Mouse (Mus musculus) liver, embryonic 14.5 days (tissue): ENCODE results near the gene Ppp1r13l. TPM values are rescaled to one million over a fixed set of nuclear protein-coding genes. Genes with fewer than 3 reads are reported as not detected.
A peak's percentile ranks its signal among the peaks of the same experiment; 100 is the strongest.

Experiments
- ATAC-seq: fragments of 200-750 bp; cut with Nextera tagmentation; 2 replicates; pipeline ENCODE4 v1.8.0; 2017; ENCODE audit warnings: moderate number of reproducible peaks, mild to moderate bottlenecking, moderate library complexity; ENCODE audit not compliant: insufficient read depth
- DNase-seq, 3 experiments: peaks; one replicate each; pipeline ENCODE4 v3.0.0-alpha.2; 2012 to 2013; ENCODE audit warnings: low read depth in 3 of 3, low spot score in 3 of 3
- H3K27ac ChIP-seq: fragments of 300-500 bp; sonication (generic); 2 replicates; pipeline ENCODE4 v1.5.1; 2014; ENCODE audit warnings: moderate library complexity, mild to moderate bottlenecking, control low read depth, inconsistent platforms
- H3K27me3 ChIP-seq: fragments of 300-500 bp; sonication (generic); 2 replicates; pipeline ENCODE4 v1.6.1; 2014; ENCODE audit warnings: mild to moderate bottlenecking, low read length, moderate library complexity; ENCODE audit not compliant: control insufficient read depth, insufficient read depth
- H3K36me3 ChIP-seq: fragments of 300-500 bp; sonication (generic); replicated peaks from 2 replicates; pipeline ENCODE4 v1.6.1; 2014; ENCODE audit warnings: low read depth; ENCODE audit not compliant: control insufficient read depth, insufficient read depth
- H3K4me1 ChIP-seq, 2 experiments: fragments of 200-500 bp in 1 of 2; fragments of 300-500 bp in 1 of 2; sonication (generic) in 1 of 2; replicated peaks; 2 replicates each; pipeline ENCODE4 v1.6.1; 2012 to 2014; ENCODE audit warnings: antibody characterized with exemption in 1 of 2, inconsistent platforms in 1 of 2, low read length in 1 of 2; ENCODE audit not compliant: control insufficient read depth in 2 of 2, insufficient read depth in 2 of 2
- H3K4me2 ChIP-seq: fragments of 300-500 bp; sonication (generic); 2 replicates; pipeline ENCODE4 v1.6.1; 2014; ENCODE audit warnings: low read depth, mild to moderate bottlenecking, control low read depth, moderate library complexity
- H3K4me3 ChIP-seq, 2 experiments: fragments of 200-500 bp in 1 of 2; fragments of 300-500 bp in 1 of 2; sonication (generic) in 1 of 2; 2 replicates each; pipeline ENCODE4 v1.5.1; 2012 to 2014; ENCODE audit warnings: low read depth in 2 of 2, low read length in 2 of 2, mild to moderate bottlenecking in 2 of 2, control low read depth in 1 of 2, inconsistent platforms in 1 of 2, moderate library complexity in 1 of 2; ENCODE audit not compliant: insufficient read depth in 1 of 2
- H3K9ac ChIP-seq: fragments of 300-500 bp; sonication (generic); replicated peaks from 2 replicates; pipeline ENCODE4 v1.6.1; 2014; ENCODE audit warnings: mild to moderate bottlenecking, control low read depth, moderate library complexity
- H3K9me3 ChIP-seq: fragments of 300-500 bp; sonication (generic); 2 replicates; pipeline ENCODE4 v1.6.1; 2016; ENCODE audit warnings: low read length, mixed read lengths; ENCODE audit not compliant: control insufficient read depth
- CTCF ChIP-seq: IDR thresholded peaks from 2 replicates; pipeline ENCODE4 v1.5.1; 2016; ENCODE audit warnings: antibody characterized with exemption, low read depth, control low read depth
- EP300 ChIP-seq: IDR thresholded peaks from 2 replicates; pipeline ENCODE4 v1.6.1; 2016; ENCODE audit warnings: antibody characterized with exemption, low read depth
- WGBS: fragments of 180-500 bp; shearing (Covaris S2); extraction: QIAGEN DNeasy Blood & Tissue Kit; methylation state at CpG from one replicate; pipeline ENCODE4 v1.1.7; 2014; ENCODE audit not compliant: insufficient replicate concordance; 5-methylcytosine and 5-hydroxymethylcytosine counted together
- polyA plus RNA-seq, 2 experiments: library from polyadenylated mRNA; depleted of rRNA in 1 of 2; stranded (reverse) in 1 of 2; unstranded in 1 of 2; fragments of >200 nt; fragmentation: Nextera tagmentation in 1 of 2; extraction: Ambion mirVana in 1 of 2; gene quantifications; 2 replicates each; pipeline versions ENCODE4 v1.2.1 to v1.2.3; 2012 to 2014

The Ppp1r13l gene
- polyA plus RNA-seq, 2 experiments = 0.65 to 2.3 TPM

DNA sequence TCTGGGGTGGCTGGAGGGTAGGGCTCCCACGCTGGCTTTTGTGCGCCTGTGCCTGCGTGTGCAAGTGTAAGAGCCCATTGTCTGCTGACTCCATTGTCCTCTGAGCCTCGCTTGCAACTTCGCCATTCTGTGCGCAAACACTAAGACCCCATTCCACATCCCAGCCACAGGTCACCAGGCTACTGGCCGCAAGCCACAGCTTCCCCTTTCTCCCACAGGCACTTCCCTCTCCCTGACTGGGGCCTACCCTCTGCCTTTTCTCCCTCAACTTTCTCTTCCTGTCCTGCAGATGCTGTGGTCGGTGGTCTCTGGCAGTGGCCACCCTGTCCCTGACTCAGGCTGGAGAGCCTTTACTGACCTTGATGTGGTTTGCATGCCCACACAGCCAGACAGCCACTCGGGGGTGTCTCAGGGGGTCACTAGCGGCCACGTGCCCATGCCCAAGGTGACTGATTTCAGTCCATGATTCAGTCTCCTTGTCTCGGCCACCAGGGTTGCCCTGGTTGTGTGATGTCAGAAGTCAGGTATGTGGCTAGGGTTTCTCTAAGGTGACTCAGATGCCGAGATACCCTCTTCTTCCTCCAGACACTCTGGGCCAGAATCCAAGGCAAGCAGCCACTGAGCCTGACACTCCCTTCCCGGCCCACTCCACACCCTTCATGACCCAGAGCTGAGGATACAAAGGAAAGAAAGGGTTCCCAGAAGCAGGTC, 42.9 kb upstream of the Ppp1r13l start:
- Histone ChIP-seq H3K36me3 (no peaks in the 10 kb centered on the region), H3K4me1 (peaks cover 0 to 3% of the 10 kb centered on the region in 2 experiments; a peak in 2 of 4 replicates), H3K9ac (no peak overlapping the region), H3K9me3 (no peaks in the 10 kb centered on the region), H3K27me3 (peaks cover 28% of the 10 kb centered on the region), H3K4me2 (no peak overlapping the region), H3K27ac (no peak overlapping the region), H3K4me3 (no peak overlapping the region)
- DNase-seq (no peak), ATAC-seq (no peak)
- 9% methylated on average over 14 of the region's 14 CpGs for WGBS
- TF ChIP-seq EP300 = no peak
- TF ChIP-seq CTCF = no peak

DNA sequence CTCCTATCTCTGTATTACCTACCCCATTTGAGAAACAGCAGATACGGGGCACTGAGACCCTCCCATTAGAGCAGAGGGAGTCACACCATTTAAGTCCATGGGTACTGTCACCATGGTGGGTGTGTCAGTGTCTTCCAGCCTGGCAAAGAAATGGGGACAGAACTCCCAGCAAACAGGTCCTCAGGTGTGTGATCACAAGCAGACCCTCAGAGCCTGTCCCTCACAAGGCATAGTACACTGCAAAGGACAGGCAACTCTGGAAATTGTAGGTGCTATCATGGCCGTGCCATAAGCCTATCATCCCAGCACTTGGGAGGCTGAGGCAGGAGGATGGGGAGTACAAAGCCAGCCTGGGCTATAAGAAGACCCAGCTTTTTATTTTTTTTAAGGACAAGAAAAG, 41.3 kb upstream of the Ppp1r13l start:
- H3K9ac ChIP-seq = no peak overlapping the region
- TF ChIP-seq CTCF (no peak), EP300 (no peak)
- H3K27ac ChIP-seq = no peak overlapping the region
- 39% methylated on average over 2 of the region's 2 CpGs for WGBS
- DNase-seq (no peak), ATAC-seq (no peak)
- H3K36me3 ChIP-seq = no peaks in the 10 kb centered on the region
- peaks cover 25% of the 10 kb centered on the region for H3K27me3 ChIP-seq
- no peak overlapping the region for H3K4me2 ChIP-seq
- H3K4me1 ChIP-seq = peaks cover 0 to 3% of the 10 kb centered on the region in 2 experiments; a peak in 2 of 4 replicates
- no peak overlapping the region for H3K4me3 ChIP-seq
- H3K9me3 ChIP-seq = no peaks in the 10 kb centered on the region

DNA sequence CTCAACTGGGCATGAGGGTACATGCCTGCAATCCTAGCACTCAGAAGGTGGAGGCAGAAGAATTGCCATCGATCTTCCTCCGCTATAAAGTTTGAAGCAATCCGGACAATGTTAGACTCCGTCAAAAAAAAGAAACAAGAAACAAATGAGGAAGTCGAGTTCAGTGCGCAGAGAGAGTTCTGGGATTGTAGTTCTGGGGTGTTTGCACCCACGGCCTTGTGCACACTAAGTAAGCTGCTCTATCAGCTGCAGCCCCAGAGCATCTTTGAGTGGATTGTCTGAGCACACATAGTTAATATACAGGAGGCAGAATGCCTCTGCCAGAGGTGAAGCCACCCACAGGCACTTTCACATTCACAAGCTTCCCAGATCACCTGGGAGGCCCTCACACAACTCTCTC, 40.9 kb upstream of the Ppp1r13l start:
- DNase-seq = no peak

DNA sequence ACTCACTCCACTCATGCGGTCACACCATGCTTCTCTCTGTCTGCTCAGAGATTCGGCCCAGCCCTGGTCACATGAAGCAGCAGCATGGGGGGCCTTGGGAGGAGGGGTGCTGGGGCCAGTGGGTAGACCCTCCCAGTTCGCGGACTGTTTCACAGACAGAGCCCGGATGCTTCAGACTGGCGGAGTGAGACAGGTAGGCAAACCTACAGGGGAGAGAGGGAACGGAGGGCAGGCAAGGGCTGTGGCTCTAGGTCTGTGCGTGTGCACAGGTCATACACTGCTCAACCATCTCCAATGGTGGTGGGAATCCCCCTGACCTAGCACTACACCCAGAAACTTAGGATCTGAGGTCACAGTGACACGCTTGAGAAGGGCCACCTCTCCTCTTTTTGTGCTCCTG, 40.1 kb upstream of the Ppp1r13l start:
- TF ChIP-seq EP300 (no peak), CTCF (no peak)
- Histone ChIP-seq H3K4me2 (peak overlapping the region; percentile 74), H3K27me3 (peaks cover 21% of the 10 kb centered on the region), H3K9me3 (no peaks in the 10 kb centered on the region), H3K36me3 (no peaks in the 10 kb centered on the region), H3K27ac (no peak overlapping the region), H3K4me1 (peaks cover 0 to 3% of the 10 kb centered on the region in 2 experiments; a peak in 2 of 4 replicates), H3K9ac (peak overlapping the region; percentile 24), H3K4me3 (peak overlapping the region; percentile 39 to 46; a peak in 3 of 4 replicates)
- WGBS = 25% methylated on average over 9 of the region's 9 CpGs
- DNase-seq = no peak
- peak; percentile 44; the same call in 1 of the 2 replicates for ATAC-seq

More for the DNA sequence above, 40.9 kb upstream of the Ppp1r13l start:
- H3K9ac ChIP-seq = no peak overlapping the region
- peaks cover 25% of the 10 kb centered on the region for H3K27me3 ChIP-seq
- H3K27ac ChIP-seq = no peak overlapping the region
- H3K4me3 ChIP-seq = no peak overlapping the region
- H3K4me1 ChIP-seq = peaks cover 0 to 3% of the 10 kb centered on the region in 2 experiments; a peak in 2 of 4 replicates
- H3K4me2 ChIP-seq = no peak overlapping the region
- H3K9me3 ChIP-seq = no peaks in the 10 kb centered on the region
- 25% methylated on average over 7 of the region's 7 CpGs for WGBS
- TF ChIP-seq EP300 (no peak), CTCF (no peak)
- ATAC-seq = no peak
- no peaks in the 10 kb centered on the region for H3K36me3 ChIP-seq

- peak; percentile 80 for ATAC-seq
- Histone ChIP-seq H3K27me3 (peaks cover 21% of the 10 kb centered on the region), H3K9ac (peak overlapping the region; percentile 24)
These were observed 39.6 kb upstream of the Ppp1r13l start for GRCm38 (mm10) chr7:19319906-19320305.

More at GRCm38 (mm10) chr7:19319906-19320305, 39.6 kb upstream of the Ppp1r13l start:
- WGBS = under 1% methylated on average over 40 of the region's 41 CpGs
- DNase-seq = peak; percentile 74 to 88 (median 76)
- Histone ChIP-seq H3K27ac (no peak overlapping the region), H3K36me3 (no peaks in the 10 kb centered on the region), H3K9me3 (no peaks in the 10 kb centered on the region), H3K4me3 (peak overlapping the region; percentile 39 to 46), H3K4me1 (peaks cover 0 to 3% of the 10 kb centered on the region in 2 experiments; a peak in 2 of 4 replicates), H3K4me2 (peak overlapping the region; percentile 74)
- TF ChIP-seq CTCF = no peak
- no peak for TF ChIP-seq EP300
